Comparison of ENCODE assay signal across 23 mouse cellular contexts in the genomic region with DNA sequence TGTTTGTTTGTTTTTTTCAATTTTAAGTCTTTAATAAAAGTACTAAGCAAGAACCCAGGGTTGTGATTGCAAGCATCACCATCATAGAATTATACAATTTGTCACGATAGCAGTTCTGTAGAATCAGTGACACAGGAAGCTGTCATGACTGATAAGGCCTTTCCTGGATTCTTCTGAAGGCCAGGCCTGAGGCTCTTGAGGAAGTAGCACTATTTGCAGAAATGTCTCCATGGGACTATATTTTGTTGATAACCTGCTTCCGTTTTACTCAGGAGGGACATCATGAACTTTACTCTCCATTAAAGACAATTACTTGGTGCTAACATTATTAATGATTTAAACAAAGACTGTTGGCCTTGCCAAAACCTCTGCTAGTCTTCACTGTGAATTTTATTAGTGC.
DNase-seq lines count a peak whose midpoint lies in the region; ATAC-seq and TF ChIP-seq lines count a peak whose summit lies in the region.
"Had no signal": no experiment of that assay in that cellular context is flagged by ENCODE, and none has a peak within 500 bp of the region (broad histone marks: within the 10 kb centered on the region; RNA-seq: fewer than 3 reads in every experiment).

No protein-coding gene starts in this region.

- no peaks in the 10 kb centered on the region for H3K79me2 ChIP-seq in MEL (ENCODE audit: control insufficient read depth, insufficient read depth, low read length, poor library complexity)

- WGBS in heart, embryonic 10.5 days, result 55% methylated on average over 2 of the region's 2 CpGs
- 67% methylated on average over 2 of the region's 2 CpGs for WGBS in kidney, postnatal 0 days
- WGBS in kidney, embryonic 16.5 days, result 64% methylated on average over 2 of the region's 2 CpGs
- 88% methylated on average over 2 of the region's 2 CpGs for WGBS in forebrain, embryonic 13.5 days

- no peak for TF ChIP-seq RAD21 in MEL (IDR thresholded peaks at IDR 0.05; ENCODE audit: low read depth, low read length)

- no peak overlapping the region for H3K4me2 ChIP-seq in kidney, postnatal 0 days (ENCODE audit: low read length)
- no peak overlapping the region for H3K4me2 ChIP-seq in kidney, embryonic 16.5 days (replicated peaks; ENCODE audit: low read depth, low read length)
- no peak overlapping the region for H3K4me2 ChIP-seq in forebrain, embryonic 13.5 days
- H3K4me2 ChIP-seq: embryonic facial prominence, embryonic 12.5 days; heart, embryonic 11.5 days; hindbrain, embryonic 14.5 days; intestine, embryonic 15.5 days had no signal

- H3K4me3 ChIP-seq in heart, embryonic 10.5 days, result no peak overlapping the region
- H3K4me3 ChIP-seq in kidney, postnatal 0 days (replicated peaks; ENCODE audit: low read depth, low read length), result no peak overlapping the region
- no peak overlapping the region for H3K4me3 ChIP-seq in kidney, embryonic 16.5 days (ENCODE audit: low read length)
- no peak overlapping the region for H3K4me3 ChIP-seq in MEL (ENCODE audit: control insufficient read depth in 1 of 2, insufficient read depth in 1 of 2, low read depth in 2 of 2, low read length in 2 of 2)
- no peak overlapping the region for H3K4me3 ChIP-seq in forebrain, embryonic 13.5 days
- H3K4me3 ChIP-seq: embryonic facial prominence, embryonic 12.5 days; hindbrain, embryonic 10.5 days; intestine, embryonic 15.5 days had no signal

- no peaks in the 10 kb centered on the region for H3K9me3 ChIP-seq in heart, embryonic 10.5 days
- H3K9me3 ChIP-seq in kidney, postnatal 0 days (replicated peaks; ENCODE audit: low read length), result no peaks in the 10 kb centered on the region
- H3K9me3 ChIP-seq in kidney, embryonic 16.5 days (ENCODE audit: low read length), result no peaks in the 10 kb centered on the region
- no peaks in the 10 kb centered on the region for H3K9me3 ChIP-seq in MEL (replicated peaks; ENCODE audit: insufficient read depth, low read length)
- H3K9me3 ChIP-seq in forebrain, embryonic 13.5 days (replicated peaks), result no peaks in the 10 kb centered on the region
- H3K9me3 ChIP-seq: embryonic facial prominence, embryonic 12.5 days; G1E; hindbrain, embryonic 10.5 days; intestine, embryonic 15.5 days had no signal

- TF ChIP-seq EP300 in MEL (IDR thresholded peaks at IDR 0.05; ENCODE audit: low read depth in 1 of 2, low read length in 2 of 2), result 0 out of 4 replicates have a peak, but pooled peaks of 1 of the 2 experiments have one; percentile 20

- no peaks in the 10 kb centered on the region for H3K36me3 ChIP-seq in heart, embryonic 10.5 days
- no peaks in the 10 kb centered on the region for H3K36me3 ChIP-seq in kidney, postnatal 0 days (ENCODE audit: insufficient read depth, low read length)
- no peaks in the 10 kb centered on the region for H3K36me3 ChIP-seq in kidney, embryonic 16.5 days (ENCODE audit: insufficient read depth, low read length)
- H3K36me3 ChIP-seq in MEL (ENCODE audit: control insufficient read depth in 1 of 2, insufficient read depth in 2 of 2, low read length in 2 of 2), result peaks cover 0 to 2% of the 10 kb centered on the region in 2 experiments; a peak in 2 of 4 replicates
- H3K36me3 ChIP-seq in forebrain, embryonic 13.5 days (ENCODE audit: poor library complexity, severe bottlenecking), result no peaks in the 10 kb centered on the region
- H3K36me3 ChIP-seq: embryonic facial prominence, embryonic 12.5 days; G1E; hindbrain, embryonic 10.5 days; intestine, embryonic 15.5 days had no signal

- H3K4me1 ChIP-seq in heart, embryonic 10.5 days, result no peaks in the 10 kb centered on the region
- no peaks in the 10 kb centered on the region for H3K4me1 ChIP-seq in kidney, postnatal 0 days (replicated peaks; ENCODE audit: insufficient read depth, low read length)
- no peaks in the 10 kb centered on the region for H3K4me1 ChIP-seq in kidney, embryonic 16.5 days (ENCODE audit: insufficient read depth, low read length)
- no peaks in the 10 kb centered on the region for H3K4me1 ChIP-seq in MEL (ENCODE audit: control insufficient read depth in 1 of 2, insufficient read depth in 2 of 2, low read length in 2 of 2)
- H3K4me1 ChIP-seq in forebrain, embryonic 13.5 days, result no peaks in the 10 kb centered on the region
- H3K4me1 ChIP-seq: embryonic facial prominence, embryonic 12.5 days; hindbrain, embryonic 10.5 days; intestine, embryonic 15.5 days had no signal

- ATAC-seq in kidney, postnatal 0 days (replicated peaks; ENCODE audit: low FRiP score, low read depth), result no peak
- no peak for ATAC-seq in kidney, embryonic 16.5 days (ENCODE audit: low FRiP score, low TSS enrichment)
- no peak for ATAC-seq in forebrain, embryonic 13.5 days
- ATAC-seq: activated CD4-positive, CD25-positive, alpha-beta regulatory T cell, adult 4 months; CD4-positive, CD25-positive, alpha-beta regulatory T cell, adult 4 months; forebrain, embryonic 16.5 days; intestine, embryonic 15.5 days; Patski had no signal

- TF ChIP-seq CTCF in kidney, postnatal 0 days (IDR thresholded peaks at IDR 0.05; ENCODE audit: low read depth), result no peak
- no peak for TF ChIP-seq CTCF in MEL (IDR thresholded peaks at IDR 0.05 in 2 of 3, conservative IDR thresholded peaks at IDR 0.05 in 1 of 3; ENCODE audit: control insufficient read depth in 1 of 3, insufficient read depth in 1 of 3, low read depth in 2 of 3, low read length in 3 of 3, poor library complexity in 1 of 3, severe bottlenecking in 1 of 3)

- no peak overlapping the region for H3K9ac ChIP-seq in kidney, postnatal 0 days (ENCODE audit: low read depth, low read length)
- H3K9ac ChIP-seq in kidney, embryonic 16.5 days (replicated peaks; ENCODE audit: low read length), result no peak overlapping the region
- no peak overlapping the region for H3K9ac ChIP-seq in MEL (ENCODE audit: control insufficient read depth, low read depth, low read length, poor library complexity, severe bottlenecking)
- no peak overlapping the region for H3K9ac ChIP-seq in forebrain, embryonic 13.5 days
- H3K9ac ChIP-seq: embryonic facial prominence, embryonic 12.5 days; hindbrain, embryonic 14.5 days; intestine, embryonic 15.5 days had no signal

- TF ChIP-seq POLR2A in MEL (IDR thresholded peaks at IDR 0.05; ENCODE audit: control insufficient read depth in 1 of 2, insufficient read depth in 1 of 2, low read depth in 1 of 2, low read length in 2 of 2, poor library complexity in 1 of 2), result no peak

- DNase-seq in heart, adult 9 months (ENCODE audit: low spot score in 2 of 2), result peak; percentile 0 to 51
- DNase-seq in heart, embryonic 10.5 days (ENCODE audit: low spot score), result no peak
- DNase-seq in kidney, postnatal 0 days (ENCODE audit: low spot score), result peak; percentile 32
- peak; percentile 85 for DNase-seq in 416B (ENCODE audit: low read depth)
- DNase-seq in MEL (ENCODE audit: low read depth, low spot score), result peak; percentile 58
- DNase-seq: adrenal gland, postnatal 14 days; B cell, adult 2 months; cerebellum, adult 11-12 months; cerebellum, adult 9-10 months; cerebellum, postnatal 25 days; gastrocnemius, postnatal 10 days had no signal

- no peak overlapping the region for H3K27ac ChIP-seq in heart, embryonic 10.5 days
- H3K27ac ChIP-seq in kidney, postnatal 0 days, result no peak overlapping the region
- H3K27ac ChIP-seq in kidney, embryonic 16.5 days (ENCODE audit: low read length), result no peak overlapping the region
- H3K27ac ChIP-seq in MEL (ENCODE audit: control insufficient read depth, low read depth, low read length), result no peak overlapping the region
- no peak overlapping the region for H3K27ac ChIP-seq in forebrain, embryonic 13.5 days
- H3K27ac ChIP-seq: embryonic facial prominence, embryonic 12.5 days; hindbrain, embryonic 10.5 days; hindbrain, embryonic 14.5 days; intestine, embryonic 15.5 days had no signal

- no peaks in the 10 kb centered on the region for H3K27me3 ChIP-seq in heart, embryonic 10.5 days (ENCODE audit: insufficient read depth, poor library complexity, severe bottlenecking)
- H3K27me3 ChIP-seq in kidney, postnatal 0 days (ENCODE audit: insufficient read depth, low read length), result no peaks in the 10 kb centered on the region
- no peaks in the 10 kb centered on the region for H3K27me3 ChIP-seq in kidney, embryonic 16.5 days (ENCODE audit: insufficient read depth, low read length)
- no peaks in the 10 kb centered on the region for H3K27me3 ChIP-seq in MEL (ENCODE audit: control insufficient read depth in 1 of 2, insufficient read depth in 2 of 2, low read length in 2 of 2)
- H3K27me3 ChIP-seq in forebrain, embryonic 13.5 days, result no peaks in the 10 kb centered on the region
- H3K27me3 ChIP-seq: embryonic facial prominence, embryonic 12.5 days; intestine, embryonic 15.5 days had no signal

TF ChIP-seq in MEL, 35 proteins besides CTCF, POLR2A, EP300 and RAD21:
- TF ChIP-seq CHD1 (IDR thresholded peaks at IDR 0.05; ENCODE audit: low read depth, low read length) (no peak), GABPA (IDR thresholded peaks at IDR 0.05; ENCODE audit: low read depth, low read length) (no peak), POLR2AphosphoS5 (IDR thresholded peaks at IDR 0.05; ENCODE audit: borderline replicate concordance, low read depth, low read length) (no peak), MYC (IDR thresholded peaks at IDR 0.05; ENCODE audit: low read depth, low read length) (no peak), NRF1 (IDR thresholded peaks at IDR 0.05; ENCODE audit: insufficient read depth, low read depth, low read length, poor library complexity, severe bottlenecking) (no peak), KAT2A (conservative IDR thresholded peaks at IDR 0.05; ENCODE audit: low read depth, low read length) (no peak), JUND (IDR thresholded peaks at IDR 0.05; ENCODE audit: low read depth, low read length) (no peak), HCFC1 (IDR thresholded peaks at IDR 0.05; ENCODE audit: low read depth, low read length) (no peak), GATA1 (IDR thresholded peaks at IDR 0.05; ENCODE audit: low read depth, low read length) (peak; percentile 70)
TF ChIP-seq in MEL: peak in this region for 1.
